Mouse (Mus musculus): ENCODE measurements at regions not wholly inside any gene's neighbourhood (a gene's known extent, or its start where the extent isn't known, plus 50 kb on each side); places are given as distances from the start of the nearest gene placed in this dataset.

GRCm38 (mm10) chr10:66922314-66922713, 173.6 kb upstream of the Jmjd1c start:
- TF ChIP-seq POLR2A (IDR thresholded peaks at IDR 0.05; ENCODE audit: insufficient read depth, low read depth, low read length) = no peak
- TF ChIP-seq CTCF (IDR thresholded peaks at IDR 0.05; ENCODE audit: insufficient read depth, low read depth, low read length) = no peak
